Comparison of ENCODE assay signal across 8 mouse cellular contexts in the genomic region with DNA sequence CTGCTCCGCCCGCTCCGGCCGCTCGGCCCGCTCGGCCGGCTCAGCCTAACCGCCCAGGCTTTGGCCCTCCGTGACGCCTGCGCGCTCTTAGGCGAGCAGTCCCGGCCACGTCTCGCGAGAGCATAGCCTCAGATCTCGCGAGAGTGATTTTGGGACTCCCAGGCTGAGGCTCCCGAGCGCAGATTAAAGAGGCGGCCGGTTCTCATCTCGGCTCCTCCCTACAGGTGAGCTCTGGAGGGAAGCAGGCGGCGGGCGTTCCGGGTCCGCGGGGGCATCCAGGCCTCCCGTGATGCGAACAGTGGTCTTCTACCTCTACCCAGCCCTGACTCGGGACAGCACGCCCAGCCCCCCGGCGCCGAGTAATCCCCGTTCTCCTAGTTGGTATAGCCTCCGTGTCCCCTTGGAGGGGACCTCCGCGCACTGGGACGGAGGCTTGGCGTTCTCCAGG. TPM values are rescaled to one million over a fixed set of nuclear protein-coding genes. Genes with fewer than 3 reads are reported as not detected.
DNase-seq lines count a peak whose midpoint lies in the region; ATAC-seq lines count a peak whose summit lies in the region.

A gene (minus strand): TSS at position 89 of the 448 bp plus-strand sequence.

- no peaks in the 10 kb centered on the region for H3K9me3 ChIP-seq in heart, embryonic 14.5 days (ENCODE audit: control insufficient read depth, low read length)
- H3K9me3 ChIP-seq in liver, embryonic 13.5 days (replicated peaks): no peaks in the 10 kb centered on the region
- no peaks in the 10 kb centered on the region for H3K9me3 ChIP-seq in stomach, embryonic 16.5 days (replicated peaks; ENCODE audit: control insufficient read depth, low read length)

- H3K4me1 ChIP-seq in brown adipose tissue, adult 24 weeks (ENCODE audit: control insufficient read depth, insufficient read depth, insufficient read length, low read length): no peaks in the 10 kb centered on the region; the same call in 1 of the 2 replicates
- H3K4me1 ChIP-seq in heart, embryonic 14.5 days (ENCODE audit: control insufficient read depth in 2 of 2, insufficient read depth in 2 of 2, low read length in 2 of 2): no peaks in the 10 kb centered on the region
- H3K4me1 ChIP-seq in liver, embryonic 13.5 days (replicated peaks): peaks cover 18% of the 10 kb centered on the region; the same call in 1 of the 2 replicates
- no peaks in the 10 kb centered on the region; the same call in 1 of the 2 replicates for H3K4me1 ChIP-seq in stomach, embryonic 16.5 days (ENCODE audit: control insufficient read depth, insufficient read depth, low read length)

- DNase-seq in CD4-positive, CD25-positive, alpha-beta regulatory T cell, adult 2 months (ENCODE audit: low read depth, low spot score): peak; percentile 94
- peak; percentile 8 for DNase-seq in fat pad, adult 2 months (ENCODE audit: extremely low read depth, low read depth, low spot score)
- peak; percentile 93 for DNase-seq in kidney, postnatal 14 days
- DNase-seq in liver, embryonic 13.5 days: peak; percentile 85
- DNase-seq in neural tube, embryonic 10.5 days (ENCODE audit: extremely low spot score, low spot score): peak; percentile 74

- 14% methylated on average over 43 of the region's 44 CpGs for WGBS in heart, embryonic 14.5 days
- 11% methylated on average over 44 of the region's 44 CpGs for WGBS in liver, embryonic 13.5 days (ENCODE audit: insufficient replicate concordance)
- 16% methylated on average over 44 of the region's 44 CpGs for WGBS in stomach, embryonic 16.5 days

- H3K36me3 ChIP-seq in heart, embryonic 14.5 days (ENCODE audit: control insufficient read depth, insufficient read depth, low read length): no peaks in the 10 kb centered on the region
- H3K36me3 ChIP-seq in liver, embryonic 13.5 days: no peaks in the 10 kb centered on the region
- H3K36me3 ChIP-seq in stomach, embryonic 16.5 days (ENCODE audit: control insufficient read depth, insufficient read depth, low read length): no peaks in the 10 kb centered on the region

- peak within 1 kb of the TSS; percentile 85 for H3K9ac ChIP-seq in heart, embryonic 14.5 days (ENCODE audit: low read length)
- H3K9ac ChIP-seq in liver, embryonic 13.5 days: peak within 1 kb of the TSS; percentile 80
- peak within 1 kb of the TSS; percentile 87 for H3K9ac ChIP-seq in stomach, embryonic 16.5 days (ENCODE audit: low read length)

- H3K27ac ChIP-seq in brown adipose tissue, adult 24 weeks (replicated peaks; ENCODE audit: low read depth, low read length): peak within 1 kb of the TSS; percentile 72
- peak within 1 kb of the TSS; percentile 64 to 75 for H3K27ac ChIP-seq in heart, embryonic 14.5 days (replicated peaks in 1 of 2; ENCODE audit: control insufficient read depth in 1 of 2, insufficient read depth in 1 of 2, low read depth in 2 of 2, low read length in 2 of 2)
- H3K27ac ChIP-seq in liver, embryonic 13.5 days: peak within 1 kb of the TSS; percentile 71
- H3K27ac ChIP-seq in stomach, embryonic 16.5 days (ENCODE audit: low read length): peak within 1 kb of the TSS; percentile 76

- peak within 1 kb of the TSS; percentile 96 for H3K4me3 ChIP-seq in brown adipose tissue, adult 24 weeks (ENCODE audit: insufficient read depth, low read depth, low read length)
- peak within 1 kb of the TSS; percentile 53 to 86 for H3K4me3 ChIP-seq in heart, embryonic 14.5 days (ENCODE audit: control insufficient read depth in 1 of 2, insufficient read depth in 1 of 2, low read depth in 1 of 2, low read length in 2 of 2)
- peak within 1 kb of the TSS; percentile 70 for H3K4me3 ChIP-seq in liver, embryonic 13.5 days (replicated peaks)
- H3K4me3 ChIP-seq in stomach, embryonic 16.5 days (replicated peaks; ENCODE audit: low read length): peak within 1 kb of the TSS; percentile 65

- H3K4me2 ChIP-seq in heart, embryonic 14.5 days (ENCODE audit: low read length): peak within 1 kb of the TSS; percentile 67
- H3K4me2 ChIP-seq in liver, embryonic 13.5 days: peak within 1 kb of the TSS; percentile 75
- peak within 1 kb of the TSS; percentile 61 for H3K4me2 ChIP-seq in stomach, embryonic 16.5 days (ENCODE audit: low read depth, low read length)

- no peaks in the 10 kb centered on the region for H3K27me3 ChIP-seq in heart, embryonic 14.5 days (ENCODE audit: control insufficient read depth, insufficient read depth, low read length)
- peaks cover 6% of the 10 kb centered on the region; the same call in 1 of the 2 replicates for H3K27me3 ChIP-seq in liver, embryonic 13.5 days
- H3K27me3 ChIP-seq in stomach, embryonic 16.5 days (ENCODE audit: control insufficient read depth, insufficient read depth, low read length): peaks cover 12% of the 10 kb centered on the region

- peak; percentile 94 for ATAC-seq in heart, embryonic 14.5 days (ENCODE audit: insufficient number of reproducible peaks, insufficient read depth, low FRiP score, low read depth)
- ATAC-seq in liver, embryonic 13.5 days (ENCODE audit: low read depth): peak; percentile 98
- ATAC-seq in stomach, embryonic 16.5 days (ENCODE audit: insufficient read depth, low FRiP score): peak; percentile 96

RNA-seq across cellular contexts. Expression of the gene that starts here (rescaled TPM):
- polyA plus RNA-seq in brown adipose tissue, adult 24 weeks (2012; ENCODE audit: insufficient read depth, insufficient read length, missing spikeins): 1.7 and 2.0 TPM in 2 replicates
- 5.2 and 5.8 TPM in 2 replicates for polyA plus RNA-seq in heart, embryonic 14.5 days (2014; fragmentation: Nextera tagmentation; extraction: Ambion mirVana)
- 2.6 and 3.7 TPM in 2 replicates for polyA plus RNA-seq in liver, embryonic 13.5 days (2015; fragmentation: Nextera tagmentation; extraction: Ambion mirVana)
- 5.6 TPM in 2 replicates for polyA plus RNA-seq in stomach, embryonic 16.5 days (2015; fragmentation: Nextera tagmentation; extraction: Ambion mirVana)

Comparison
In these comparisons a context has a peak if more than half of its experiments do, and no peak if none do; other contexts are left out.
1. Peak in every context shown above with its lines: DNase-seq, ATAC-seq, H3K4me3 ChIP-seq and H3K27ac ChIP-seq.
2. DNase-seq: peak in every context shown above with its lines; median percentile 94 in CD4-positive, CD25-positive, alpha-beta regulatory T cell, adult 2 months; 93 in kidney, postnatal 14 days; 85 in liver, embryonic 13.5 days; 74 in neural tube, embryonic 10.5 days; 8 in fat pad, adult 2 months.